9 mouse cellular contexts compared by ENCODE assay signal in genomic region chr17:9725704-9726469, GRCm38 (mm10). TPM values are rescaled to one million over a fixed set of nuclear protein-coding genes. Genes with fewer than 3 reads are reported as not detected.
DNase-seq lines count a peak whose midpoint lies in the region; ATAC-seq lines count a peak whose summit lies in the region.
"Had no signal": no experiment of that assay in that cellular context is flagged by ENCODE, and none has a peak within 500 bp of the region (broad histone marks: within the 10 kb centered on the region; RNA-seq: fewer than 3 reads in every experiment).

No protein-coding gene starts in this region.

- no peak overlapping the region for H3K4me3 ChIP-seq in hindbrain, embryonic 12.5 days
- H3K4me3 ChIP-seq: lung, embryonic 15.5 days had no signal

- H3K27me3 ChIP-seq in hindbrain, embryonic 12.5 days: no peaks in the 10 kb centered on the region; the same call in 1 of the 2 replicates
- H3K27me3 ChIP-seq: lung, embryonic 15.5 days had no signal

- 25% methylated on average over 10 of the region's 10 CpGs for whole genome bisulfite sequencing in hindbrain, embryonic 12.5 days

- H3K9ac ChIP-seq in hindbrain, embryonic 12.5 days: no peak overlapping the region
- H3K9ac ChIP-seq: lung, embryonic 15.5 days had no signal

- no peak overlapping the region for H3K4me2 ChIP-seq in hindbrain, embryonic 12.5 days (replicated peaks)
- H3K4me2 ChIP-seq: lung, embryonic 15.5 days had no signal

- H3K9me3 ChIP-seq in hindbrain, embryonic 12.5 days (replicated peaks): no peaks in the 10 kb centered on the region
- H3K9me3 ChIP-seq: lung, embryonic 15.5 days had no signal

- DNase-seq in brain, embryonic 18.5 days (ENCODE audit: low read depth, low spot score): peak; percentile 69
- peak; percentile 7 to 15 for DNase-seq in cerebellum, postnatal 25 days
- DNase-seq in lung, postnatal 25 days (ENCODE audit: low spot score): peak; percentile 8
- DNase-seq in right cerebral cortex, postnatal 4 days: peak; percentile 56
- no peak for DNase-seq in urinary bladder, postnatal 4 days (ENCODE audit: low spot score in 2 of 2)

- peaks cover 36% of the 10 kb centered on the region for H3K4me1 ChIP-seq in hindbrain, embryonic 12.5 days
- H3K4me1 ChIP-seq: lung, embryonic 15.5 days had no signal

- H3K36me3 ChIP-seq in hindbrain, embryonic 12.5 days: no peaks in the 10 kb centered on the region
- H3K36me3 ChIP-seq: lung, embryonic 15.5 days had no signal

- ATAC-seq in hindbrain, embryonic 12.5 days (ENCODE audit: low FRiP score): peak; percentile 72
- no peak for ATAC-seq in monocyte, adult 5-6 weeks (replicated peaks; ENCODE audit: insufficient number of reproducible peaks, low FRiP score, low TSS enrichment, poor library complexity, severe bottlenecking)

- H3K27ac ChIP-seq in hindbrain, embryonic 12.5 days: peak overlapping the region; percentile 71
- H3K27ac ChIP-seq: lung, embryonic 15.5 days had no signal

RNA-seq across cellular contexts. Expression of gene Pabpc6, which starts 56.4 kb away (rescaled TPM):
- polyA plus RNA-seq in hindbrain, embryonic 12.5 days (2016; fragmentation: Nextera tagmentation; extraction: Ambion mirVana): not detected in 2 replicates
- 0.48 TPM in 1 of 3 replicates, not detected in the others for total RNA-seq in monocyte, adult 5-6 weeks (2017)
- polyA plus RNA-seq: heart, embryonic 14.5 days; lung, embryonic 15.5 days had no signal

Comparison
In these comparisons a context has a peak if more than half of its experiments do, and no peak if none do; other contexts are left out.
1. DNase-seq: peak in brain, embryonic 18.5 days (single experiment), cerebellum, postnatal 25 days (2 of 2), lung, postnatal 25 days (single experiment) and right cerebral cortex, postnatal 4 days (single experiment); none in urinary bladder, postnatal 4 days (0 of 2).